Mouse (Mus musculus): Measurements from ENCODE around the gene Ces4a.
A peak's percentile ranks its signal among the peaks of the same experiment; 100 is the strongest.
"Not testable (repeated sequence)": the region's sequence is repeated elsewhere in the genome, so short reads cannot be mapped to it uniquely, and the experiment has no call there.

The Ces4a gene

GRCm38 (mm10) chr8:105169582-105169981 lies 38.0 kb downstream of the Ces4a start:
- DNase-seq (ENCODE audit: low spot score in 2 of 2): no peak

- no peak for DNase-seq (ENCODE audit: low spot score in 2 of 2)
Measured at GRCm38 (mm10) chr8:105170041-105170380, 38.4 kb downstream of the Ces4a start.

- DNase-seq (ENCODE audit: low spot score in 2 of 2): peak; percentile 85 to 97
Measured at GRCm38 (mm10) chr8:105170381-105171115, 38.9 kb downstream of the Ces4a start, which contains the start of gene Cbfb. Gene Cbfb, plus strand, starts transcription at chr8:105170674.

DNA sequence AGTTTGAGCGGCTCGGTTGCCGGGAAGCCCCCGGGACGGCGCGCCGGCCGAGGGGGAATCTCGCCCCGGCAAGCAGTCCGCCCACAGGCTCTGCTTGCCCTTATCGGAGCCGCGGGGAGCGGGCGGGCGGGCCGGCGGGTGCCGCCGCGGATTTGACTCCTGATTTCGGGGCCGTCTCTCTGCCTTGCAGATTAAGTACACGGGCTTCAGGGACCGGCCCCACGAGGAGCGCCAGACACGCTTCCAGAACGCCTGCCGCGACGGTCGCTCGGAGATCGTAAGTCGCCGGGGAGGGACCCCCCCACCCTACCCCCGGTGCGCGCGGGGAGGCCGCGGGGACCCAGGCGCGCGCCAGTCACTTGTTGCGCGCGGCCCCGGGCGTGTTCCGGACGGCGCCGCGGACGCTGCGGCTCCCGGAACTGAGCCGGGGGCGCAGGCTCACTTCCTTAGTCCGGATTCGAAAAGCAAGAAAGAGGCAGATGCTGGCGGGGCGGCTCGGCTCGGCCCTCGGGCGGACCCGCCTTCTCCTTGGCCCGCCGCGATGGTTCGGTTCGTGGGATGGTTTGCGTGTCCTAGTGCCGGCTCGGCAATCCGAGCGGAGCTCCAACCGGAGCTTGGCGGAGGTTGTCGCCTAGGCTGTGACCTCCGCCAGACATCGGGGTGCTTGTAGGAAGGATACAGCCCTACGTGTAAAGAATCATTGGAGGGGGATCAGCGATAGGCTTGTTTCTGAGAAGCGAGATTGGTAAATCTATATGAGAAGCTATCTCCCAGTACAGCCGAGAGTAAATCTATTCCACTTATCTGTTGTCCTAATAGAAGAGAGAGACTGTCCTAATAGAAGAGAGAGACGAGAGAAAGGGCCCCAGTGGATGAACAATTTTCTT lies 39.8 kb downstream of the Ces4a start:
- DNase-seq (ENCODE audit: low spot score in 2 of 2): peak; percentile 60 to 63

DNA sequence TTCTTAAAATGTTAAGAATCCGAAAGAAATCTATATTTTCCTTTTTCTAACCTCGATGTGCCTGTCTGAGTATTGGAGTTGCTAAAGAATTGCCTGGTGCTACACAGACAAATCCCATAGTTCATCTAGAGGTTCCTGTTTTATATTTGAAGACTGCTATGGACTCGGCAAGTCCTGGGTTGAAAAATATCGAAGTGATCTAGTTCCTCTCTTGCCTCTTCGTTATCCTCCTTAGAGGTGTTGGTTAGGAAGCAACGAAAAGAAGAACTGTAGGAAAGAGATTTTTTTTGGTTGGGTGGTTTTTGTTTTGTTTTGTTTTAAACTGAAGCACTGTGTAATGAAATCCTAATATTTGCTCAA lies 40.4 kb downstream of the Ces4a start:
- DNase-seq (ENCODE audit: low spot score in 2 of 2): no peak

DNA sequence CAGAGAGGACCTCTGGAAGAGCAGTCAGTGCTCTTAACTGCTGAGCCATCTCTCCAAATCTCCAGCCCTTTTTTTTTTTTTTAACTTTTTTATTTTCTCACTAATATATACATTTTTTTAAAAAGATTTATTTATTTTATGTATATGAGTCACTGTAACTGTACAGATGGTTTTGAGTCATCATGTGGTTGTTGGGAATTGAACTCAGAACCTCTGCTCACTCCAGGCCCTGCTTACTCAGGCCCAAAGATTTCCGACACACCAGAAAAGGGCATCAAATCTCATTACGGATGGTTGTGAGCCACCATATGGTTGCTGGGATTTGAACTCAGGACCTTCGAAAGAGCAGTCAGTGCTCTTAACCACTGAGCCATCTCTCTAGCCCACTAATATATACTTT lies 43.7 kb downstream of the Ces4a start:
- not testable (repeated sequence) for DNase-seq (ENCODE audit: low spot score in 2 of 2)

- no peak for DNase-seq (ENCODE audit: low spot score in 2 of 2)
Measured at GRCm38 (mm10) chr8:105178211-105178800, 46.7 kb downstream of the Ces4a start.

GRCm38 (mm10) chr8:105182201-105182600 lies 50.6 kb downstream of the Ces4a start:
- DNase-seq (ENCODE audit: low spot score in 2 of 2): no peak

GRCm38 (mm10) chr8:105186467-105187005 lies 54.9 kb downstream of the Ces4a start:
- no peak for DNase-seq (ENCODE audit: low spot score in 2 of 2)

DNA sequence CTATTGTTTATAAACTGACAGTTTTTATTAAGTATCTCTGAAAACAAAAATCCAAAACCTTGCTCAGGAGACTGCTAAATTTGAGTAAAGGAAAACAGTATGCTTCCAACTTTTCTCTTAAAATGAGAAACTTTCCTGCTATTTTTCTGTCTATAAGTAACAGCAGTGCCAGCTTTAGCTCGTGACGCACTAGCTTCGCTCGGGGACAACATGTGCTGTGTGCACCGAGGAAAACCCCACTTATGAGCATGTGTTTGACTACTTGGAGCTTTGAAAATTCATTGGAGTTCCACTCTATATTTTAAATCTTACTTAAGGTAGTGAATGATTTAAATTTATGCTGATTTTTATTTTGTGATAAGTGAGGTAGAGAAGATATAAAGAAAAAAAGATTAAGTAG lies 60.6 kb downstream of the Ces4a start:
- no peak for DNase-seq (ENCODE audit: low spot score in 2 of 2)

Data from urinary bladder, postnatal 36 days (tissue).